Mouse (Mus musculus) cerebellum, adult 2 months (tissue): ENCODE measurements around the gene Cers5.

ENCODE experiments used
- CTCF ChIP-seq: fragments of 200-500 bp; IDR thresholded peaks from 2 replicates; pipeline ENCODE4 v1.5.1; 2011; ENCODE audit warnings: low read depth, mild to moderate bottlenecking, control low read depth, low read length, moderate library complexity, borderline replicate concordance; ENCODE audit not compliant: insufficient read depth
- POLR2A ChIP-seq: fragments of 200-500 bp; IDR thresholded peaks from 2 replicates; pipeline ENCODE4 v1.6.1; 2011; ENCODE audit warnings: low read length, control low read depth, borderline replicate concordance; ENCODE audit not compliant: insufficient read depth

DNA sequence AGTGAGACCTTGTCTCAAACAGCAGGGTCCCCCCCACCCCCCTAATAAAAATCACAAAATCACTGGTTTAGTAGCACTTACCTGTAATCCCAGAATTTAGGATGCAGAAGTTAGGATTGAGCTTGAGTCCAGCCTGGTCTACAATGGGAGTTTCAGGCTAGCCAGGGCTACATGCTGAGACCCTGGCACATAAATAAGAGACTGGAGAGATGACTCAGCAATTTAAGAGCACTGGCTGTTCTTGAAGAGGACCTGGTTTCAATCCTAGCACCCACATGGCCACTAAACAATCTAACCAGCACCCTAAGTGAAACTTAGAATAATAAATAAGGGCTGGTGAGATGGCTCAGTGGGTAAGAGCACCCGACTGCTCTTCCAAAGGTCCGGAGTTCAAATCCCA lies 41.5 kb downstream of the Cers5 start:
- TF ChIP-seq POLR2A, result no peak
- TF ChIP-seq CTCF, result no peak
